Mouse (Mus musculus) liver, postnatal 0 days (tissue): ENCODE data around the gene Cntnap5a.

Experiments
- CTCF ChIP-seq: sonication (generic); IDR thresholded peaks from 2 replicates; pipeline ENCODE4 v1.5.1; 2016; ENCODE audit warnings: antibody characterized with exemption, low read depth
- EP300 ChIP-seq: IDR thresholded peaks from 2 replicates; pipeline ENCODE4 v1.6.1; 2016; ENCODE audit warnings: antibody characterized with exemption, low read depth, mild to moderate bottlenecking

DNA sequence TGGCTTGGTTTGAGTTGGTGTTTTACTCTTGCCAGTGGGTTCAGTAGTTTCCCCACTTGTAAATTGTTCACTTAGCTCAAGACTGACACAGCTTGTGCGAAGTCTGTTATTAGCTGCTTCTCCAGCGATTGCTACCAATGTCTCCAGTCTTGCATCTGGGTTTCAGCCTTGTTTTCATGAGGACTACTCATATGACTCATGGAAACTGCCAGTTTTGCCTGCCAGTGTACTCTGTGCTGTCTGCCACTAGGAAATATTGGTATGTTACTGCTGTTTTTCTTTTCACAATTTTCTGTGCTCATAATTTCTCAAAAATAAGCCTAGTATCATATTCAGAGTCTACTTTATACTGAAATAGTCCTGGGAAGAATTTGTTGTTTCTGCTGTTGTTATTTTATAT, 272.0 kb downstream of the Cntnap5a start:
- TF ChIP-seq CTCF (no peak), EP300 (no peak)
